Comparison of ENCODE assay signal across 15 mouse cellular contexts in the genomic region with DNA sequence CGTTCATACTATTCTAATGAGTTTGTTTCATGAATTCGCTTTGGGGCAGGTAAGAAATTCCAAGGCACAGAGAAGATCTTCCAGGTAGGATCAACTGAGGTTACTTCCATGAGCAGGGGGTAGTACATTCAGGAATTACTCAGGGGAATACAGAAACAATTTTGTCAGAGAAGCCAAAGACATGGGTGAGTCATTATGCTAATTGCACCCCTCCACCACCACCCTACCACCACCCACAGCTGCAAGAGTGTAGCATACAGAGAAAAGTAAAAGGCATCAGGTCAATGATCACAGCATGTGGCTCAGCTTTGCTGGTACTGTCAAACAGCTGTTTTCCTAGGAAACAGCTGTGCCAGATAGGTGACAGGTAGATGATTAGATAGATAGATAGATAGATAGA.
"Had no signal": no experiment of that assay in that cellular context is flagged by ENCODE, and none has a peak within 500 bp of the region (broad histone marks: within the 10 kb centered on the region; RNA-seq: fewer than 3 reads in every experiment).

No protein-coding gene starts in this region.

- H3K4me3 ChIP-seq: neural tube, embryonic 13.5 days; neural tube, embryonic 15.5 days; stomach, embryonic 15.5 days had no signal

- DNase-seq: retina, postnatal 1 day; right cerebral cortex, adult 18-20 months; right cerebral cortex, postnatal 14 days; right cerebral cortex, postnatal 25 days; right cerebral cortex, postnatal 4 days; spleen, adult 18-20 months; thymus, adult 18-20 months; thymus, adult 2 months; thymus, postnatal 14 days; thymus, postnatal 25 days; thymus, postnatal 36 days; thymus, postnatal 4 days had no signal

- H3K4me1 ChIP-seq: neural tube, embryonic 13.5 days; neural tube, embryonic 15.5 days; stomach, embryonic 15.5 days had no signal
